Mouse (Mus musculus): ENCODE results near the gene Cpn2.

The Cpn2 gene

DNA sequence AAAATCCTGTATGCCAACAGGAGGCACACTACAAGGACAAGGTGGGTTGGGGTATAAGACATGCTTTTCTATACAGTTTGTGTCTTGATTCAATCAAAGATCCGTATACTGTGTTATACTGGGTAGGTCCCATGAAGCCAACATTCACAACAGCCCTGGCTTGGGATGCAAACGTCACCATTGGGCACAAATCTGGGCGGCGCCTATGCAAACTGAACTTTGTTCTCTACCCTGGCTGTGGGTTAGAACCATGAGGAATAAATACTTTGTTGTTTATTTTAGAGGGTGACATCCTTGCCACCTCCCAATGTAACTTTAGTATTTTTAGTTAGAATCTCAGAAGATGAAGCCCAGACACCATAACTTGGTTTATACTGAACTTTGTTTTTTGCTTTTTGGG lies 13.9 kb downstream of the Cpn2 start:
- in situ Hi-C loops (cut with MboI; ENCODE audit: unreplicated experiment in 2 of 2): loop anchor here (5.0 to 25.0 kb wide), 7 partner anchors 59 to 1109 kb away; partner anchors contain the start of gene Gp5 (in 2 of the 2)

DNA sequence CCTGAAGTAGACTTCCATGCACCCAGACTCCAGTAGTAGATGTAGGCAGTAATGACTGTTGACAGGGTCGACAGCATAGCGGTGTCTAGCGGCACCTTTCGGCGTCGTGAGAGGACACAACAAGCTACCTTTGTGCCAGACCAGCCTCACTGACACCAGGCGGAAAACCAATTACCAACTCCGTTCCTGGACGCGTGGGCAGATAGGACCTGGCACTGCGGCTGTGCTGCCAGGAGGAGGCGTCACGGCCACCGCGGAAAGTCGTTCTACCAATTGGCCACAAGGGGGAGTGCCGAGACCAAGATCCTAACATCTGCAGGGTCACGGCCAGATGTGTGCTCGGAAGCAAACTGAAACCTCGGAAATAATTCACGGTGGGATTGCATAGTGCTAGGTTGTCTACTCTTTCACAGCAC lies 15.3 kb downstream of the Cpn2 start:
- in situ Hi-C loops (cut with MboI; ENCODE audit: unreplicated experiment in 2 of 2): loop anchor here (5.0 to 25.0 kb wide), 7 partner anchors 60 to 1110 kb away; partner anchors contain the start of gene Gp5 (in 2 of the 2)

DNA sequence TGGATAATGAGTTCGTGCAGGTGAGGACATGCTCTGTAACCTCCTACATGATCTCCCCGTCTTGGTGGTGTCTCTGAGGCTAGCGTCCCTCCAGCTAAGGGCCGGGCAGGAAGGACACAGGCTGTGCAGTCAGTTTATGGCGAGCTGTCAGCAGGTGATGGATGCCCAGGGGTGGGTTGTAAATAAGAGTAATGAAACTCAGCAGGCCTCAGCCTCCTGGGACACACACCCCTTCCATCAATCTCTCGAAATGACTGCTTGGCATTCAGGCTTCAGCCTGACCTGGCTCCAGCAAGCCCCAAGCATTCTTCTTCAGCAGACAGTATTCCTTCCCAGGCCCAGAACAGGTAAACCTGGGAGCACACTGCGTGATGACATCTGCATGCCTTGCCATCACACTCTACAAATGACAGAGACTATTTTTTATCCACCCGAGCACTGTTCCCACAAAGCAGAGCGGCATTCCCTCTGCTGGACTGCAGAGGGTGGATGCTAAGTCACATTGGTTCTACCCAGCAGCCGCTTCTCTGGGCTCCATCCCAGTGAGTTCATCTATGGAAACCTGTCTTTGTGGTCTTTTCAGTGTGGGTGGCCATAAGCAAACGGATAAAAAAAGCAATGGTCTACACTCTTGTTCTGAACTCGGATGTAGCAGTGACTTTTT lies 23.1 kb downstream of the Cpn2 start:
- in situ Hi-C loops (cut with MboI; ENCODE audit: unreplicated experiment in 2 of 2): loop anchor here (10.0 to 25.0 kb wide), 3 partner anchors 1399 to 1657 kb away; no protein-coding TSS in a partner anchor

DNA sequence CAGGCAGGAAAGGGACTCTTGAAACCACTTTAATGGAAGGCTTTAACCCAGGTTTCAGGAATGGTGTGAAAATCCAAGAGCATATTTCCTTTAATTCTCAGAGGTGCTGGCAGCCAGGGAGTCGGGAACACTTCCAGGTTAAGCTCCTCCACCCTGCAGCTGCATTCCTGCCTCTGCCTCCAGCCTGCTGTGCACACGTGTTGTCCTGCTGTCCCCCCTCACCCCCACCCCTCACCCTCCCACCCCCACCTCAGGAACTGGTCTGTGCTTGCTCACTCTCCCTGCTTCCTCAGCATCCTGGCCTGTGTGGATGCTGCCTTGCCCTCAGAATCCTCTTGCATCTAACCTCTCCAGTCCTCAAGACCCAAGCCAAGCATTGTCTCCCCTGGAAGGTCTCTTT lies 25.7 kb downstream of the Cpn2 start:
- in situ Hi-C loops (cut with MboI; ENCODE audit: unreplicated experiment in 2 of 2): loop anchor here (10.0 to 25.0 kb wide), 3 partner anchors 1397 to 1654 kb away; no protein-coding TSS in a partner anchor

DNA sequence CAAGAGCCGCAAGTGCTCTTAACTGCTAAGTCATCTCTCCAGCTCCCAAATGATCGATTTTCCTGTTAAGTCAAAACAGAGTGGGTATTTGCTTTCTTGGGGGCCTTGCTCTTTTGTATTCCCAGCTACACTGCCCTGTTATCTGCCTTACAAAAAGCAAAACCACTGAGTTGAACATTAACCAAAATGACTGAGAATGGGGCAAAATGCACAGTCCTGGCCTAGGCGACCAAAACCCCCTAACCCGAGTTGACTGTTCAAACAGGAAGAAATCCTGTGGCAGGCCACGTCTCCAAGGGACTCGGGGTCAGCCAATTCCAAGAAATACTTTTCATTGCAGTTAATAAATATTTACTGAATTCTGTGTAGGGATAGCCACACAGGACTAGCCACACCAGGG lies 28.5 kb downstream of the Cpn2 start:
- in situ Hi-C loops (cut with MboI; ENCODE audit: unreplicated experiment in 2 of 2): loop anchor here (5.0 to 25.0 kb wide), 6 partner anchors 171 to 1651 kb away; no protein-coding TSS in a partner anchor

DNA sequence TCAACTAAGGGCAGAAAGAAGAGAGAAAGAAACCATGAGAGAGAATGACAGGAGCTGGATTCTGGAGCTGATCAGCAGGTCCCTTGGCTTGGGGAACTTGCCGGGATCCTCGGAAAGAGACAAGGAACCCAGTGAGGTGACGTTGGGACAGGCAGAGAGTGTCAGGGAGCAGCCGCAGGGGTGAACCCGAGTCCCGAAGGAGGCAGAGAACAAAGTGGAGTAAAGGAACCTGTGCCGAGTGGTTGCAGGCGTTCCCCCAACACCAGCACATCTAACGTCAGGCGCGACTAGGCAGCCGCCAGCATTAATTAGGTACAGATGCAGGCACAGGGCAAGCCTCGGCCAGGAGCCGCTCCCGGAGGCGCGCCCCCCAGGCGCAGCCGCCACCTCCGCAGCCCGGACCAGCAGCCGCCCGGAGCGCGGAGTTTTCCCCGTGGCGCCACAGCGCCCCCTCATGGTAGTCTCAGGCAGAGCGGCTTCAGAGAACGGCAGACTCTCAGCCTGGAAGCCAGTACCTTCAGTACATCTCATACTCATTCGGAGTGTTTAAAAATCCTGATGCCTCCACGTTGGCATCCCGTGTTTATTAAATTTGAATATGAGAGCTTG lies 31.1 kb downstream of the Cpn2 start:
- in situ Hi-C loops (cut with MboI; ENCODE audit: unreplicated experiment in 2 of 2): loop anchor here (5.0 to 25.0 kb wide), 6 partner anchors 169 to 1649 kb away; no protein-coding TSS in a partner anchor

DNA sequence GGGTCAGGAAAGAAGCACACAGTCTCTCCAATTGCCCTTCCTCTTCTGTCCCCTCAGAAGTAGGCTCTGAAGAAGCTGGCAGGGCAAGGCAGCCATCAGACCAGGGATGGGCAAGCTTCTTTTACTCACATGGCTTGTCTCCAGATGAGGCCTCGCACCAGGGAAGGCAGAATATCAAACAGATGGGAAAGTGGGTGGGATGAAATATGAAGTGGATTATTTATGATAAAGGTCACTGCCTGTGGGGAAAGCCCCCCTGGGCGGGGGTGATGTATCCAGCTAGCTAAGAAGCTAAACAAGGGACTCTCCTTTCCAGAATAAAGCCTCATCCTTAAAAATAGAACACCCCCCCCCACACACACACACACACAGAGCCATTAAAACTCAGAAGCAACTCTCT lies 31.7 kb downstream of the Cpn2 start:
- in situ Hi-C loops (cut with MboI; ENCODE audit: unreplicated experiment in 2 of 2): loop anchor here (5.0 to 25.0 kb wide), 6 partner anchors 168 to 1648 kb away; no protein-coding TSS in a partner anchor

DNA sequence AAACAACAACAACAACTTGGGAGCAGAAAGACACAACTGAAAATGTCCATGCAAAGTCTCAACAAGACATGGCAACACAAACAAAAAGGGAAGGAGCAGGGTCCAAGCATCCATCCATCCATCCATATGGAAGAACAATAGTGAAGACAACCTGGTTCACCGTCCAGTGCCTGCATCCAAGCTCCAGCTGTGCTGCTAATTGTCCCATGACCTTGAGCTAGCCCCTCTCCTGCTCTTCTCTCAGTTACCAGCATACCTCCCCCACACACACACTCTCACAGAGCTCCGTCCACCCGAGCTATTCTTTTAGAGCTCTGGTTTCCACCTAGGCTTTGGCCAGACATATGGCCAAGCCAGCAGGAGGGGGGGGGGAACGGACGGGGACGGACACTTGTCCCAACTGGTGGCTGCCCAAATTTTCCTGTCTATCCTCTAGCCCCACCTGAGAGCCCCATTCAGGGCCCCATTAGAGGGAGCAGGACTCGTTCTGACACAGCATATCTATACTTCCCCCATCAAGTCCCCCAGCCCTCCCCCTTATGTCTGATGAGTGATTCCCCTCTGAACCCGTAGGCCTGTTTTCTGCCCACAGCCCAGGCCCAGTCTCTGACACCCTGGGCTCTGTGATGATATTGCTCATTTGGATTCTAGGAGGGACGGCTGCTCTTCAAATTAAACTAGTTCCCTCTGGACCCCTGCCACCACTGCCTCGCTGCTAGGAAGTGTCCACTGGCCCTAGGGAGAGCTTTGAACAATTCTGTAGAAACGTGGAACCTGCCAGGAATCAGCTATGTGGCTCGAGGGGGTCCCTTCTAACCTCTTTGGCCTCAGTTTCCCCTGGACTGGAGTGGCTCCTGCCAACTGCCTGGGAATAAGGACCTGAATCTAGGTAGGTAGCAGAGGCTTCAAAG lies 32.4 kb downstream of the Cpn2 start:
- in situ Hi-C loops (cut with MboI; ENCODE audit: unreplicated experiment in 2 of 2): loop anchor here (5.0 to 25.0 kb wide), 6 partner anchors 168 to 1648 kb away; no protein-coding TSS in a partner anchor

DNA sequence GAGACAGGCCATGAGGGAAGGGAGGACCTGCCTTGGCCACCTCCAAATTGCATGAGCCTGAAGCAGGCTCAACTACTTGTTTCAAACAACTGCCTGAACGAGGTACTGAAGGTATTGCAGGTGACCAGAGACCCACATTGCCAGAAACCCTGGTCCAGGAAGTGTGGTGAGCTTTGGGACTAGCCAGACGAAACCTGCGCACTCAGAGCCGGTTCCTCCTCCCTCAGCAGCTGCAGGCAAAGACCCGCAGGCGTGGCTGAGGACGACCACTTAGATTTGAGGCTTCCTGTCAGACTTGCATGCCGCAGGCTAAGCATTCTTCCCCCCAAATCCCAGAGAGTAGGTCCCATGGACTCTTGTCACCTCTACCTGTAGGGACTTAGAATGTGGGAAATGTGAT lies 33.2 kb downstream of the Cpn2 start:
- in situ Hi-C loops (cut with MboI; ENCODE audit: unreplicated experiment in 2 of 2): loop anchor here (25.0 kb wide), 2 partner anchors 1397 to 1647 kb away; no protein-coding TSS in a partner anchor

DNA sequence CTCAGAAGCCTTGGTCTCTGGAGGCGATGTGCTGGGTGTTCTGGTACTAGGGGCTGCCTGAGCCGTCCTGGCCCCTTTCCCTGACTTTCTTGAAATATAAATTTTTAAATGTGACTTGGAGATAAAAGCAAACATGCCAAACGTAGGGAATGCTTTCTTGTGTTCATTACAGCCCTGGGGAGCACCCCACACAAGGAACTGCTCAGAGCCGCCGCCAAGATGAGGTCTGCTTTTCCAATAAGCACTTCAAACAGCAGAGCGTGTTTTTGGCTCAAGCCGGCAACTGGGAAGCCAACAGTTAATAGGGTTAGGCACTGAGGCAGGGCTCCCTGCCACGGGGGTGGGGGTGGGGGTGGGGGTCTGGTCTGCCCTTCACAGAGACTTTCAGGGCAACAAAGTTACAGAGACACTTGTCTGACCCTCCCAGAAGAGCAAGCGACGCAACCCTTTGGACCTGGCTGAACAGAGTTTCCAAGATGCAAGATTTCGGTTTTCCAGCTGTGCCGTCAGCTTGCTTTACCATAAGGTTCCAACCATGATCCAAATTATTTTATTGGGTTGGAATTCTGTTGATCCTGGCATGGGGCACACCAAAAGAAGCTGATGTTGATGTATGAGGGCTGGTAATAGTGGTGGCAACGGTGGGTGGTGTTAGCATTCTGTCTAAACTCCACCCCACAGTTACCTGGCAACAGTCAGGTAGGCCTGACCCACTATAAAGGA lies 35.3 kb downstream of the Cpn2 start:
- in situ Hi-C loops (cut with MboI; ENCODE audit: unreplicated experiment in 2 of 2): loop anchor here (25.0 kb wide), 2 partner anchors 1395 to 1645 kb away; no protein-coding TSS in a partner anchor

DNA sequence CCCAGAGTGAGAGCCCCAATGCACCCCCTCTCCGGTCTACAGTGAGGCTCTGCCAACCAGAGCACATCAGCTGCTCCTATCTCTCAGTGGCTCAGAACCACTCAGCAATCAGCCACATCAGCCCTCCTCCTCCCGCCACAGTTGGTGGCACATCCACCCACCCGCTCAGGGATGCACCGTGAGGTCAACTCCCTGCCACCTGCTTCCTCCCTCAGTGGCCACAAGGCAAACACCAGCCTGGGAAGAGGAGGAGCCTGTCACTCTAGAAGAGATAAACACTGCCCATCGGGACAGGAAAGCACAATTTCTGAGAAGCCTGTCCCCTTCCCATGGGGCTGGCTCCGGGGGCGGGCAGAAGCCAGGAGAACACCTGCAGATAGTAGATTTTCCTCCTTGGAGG lies 39.9 kb downstream of the Cpn2 start:
- in situ Hi-C loops (cut with MboI; ENCODE audit: unreplicated experiment in 2 of 2): loop anchor here (5.0 to 25.0 kb wide), 4 partner anchors 40 to 1640 kb away; no protein-coding TSS in a partner anchor

DNA sequence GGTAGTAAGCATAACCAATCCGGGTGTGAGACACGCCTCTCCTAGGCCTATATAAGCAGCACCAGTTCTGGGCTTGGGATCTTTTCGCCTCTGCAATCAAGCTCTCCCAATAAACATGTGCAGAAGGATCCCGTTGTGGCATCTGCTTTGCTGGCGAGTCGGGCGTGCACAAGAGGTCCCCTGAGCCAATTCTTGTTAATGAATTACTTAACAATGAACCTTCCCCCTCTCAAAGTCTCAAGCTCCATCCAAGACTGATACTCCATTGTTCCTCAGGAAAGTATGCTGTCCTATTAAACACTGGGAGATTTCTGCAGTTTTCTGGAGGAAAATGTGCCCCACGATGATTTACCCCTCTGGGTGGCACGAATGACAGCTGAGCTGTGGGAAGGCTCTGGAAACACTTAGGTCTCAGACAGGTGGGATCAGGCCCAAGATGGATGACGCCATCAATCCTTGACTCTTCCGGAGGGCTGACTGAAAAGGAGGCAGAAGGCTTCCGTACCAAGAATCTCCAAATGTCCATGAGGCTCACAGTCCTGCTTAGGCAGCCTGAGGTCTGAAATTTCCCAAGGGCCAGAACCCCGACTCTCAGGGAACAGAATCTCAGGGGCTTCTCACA lies 46.0 kb downstream of the Cpn2 start:
- in situ Hi-C loops (cut with MboI; ENCODE audit: unreplicated experiment in 2 of 2): loop anchor here in 1 of 2 experiments (5.0 to 10.0 kb wide), 2 partner anchors 34 to 566 kb away; no protein-coding TSS in a partner anchor

DNA sequence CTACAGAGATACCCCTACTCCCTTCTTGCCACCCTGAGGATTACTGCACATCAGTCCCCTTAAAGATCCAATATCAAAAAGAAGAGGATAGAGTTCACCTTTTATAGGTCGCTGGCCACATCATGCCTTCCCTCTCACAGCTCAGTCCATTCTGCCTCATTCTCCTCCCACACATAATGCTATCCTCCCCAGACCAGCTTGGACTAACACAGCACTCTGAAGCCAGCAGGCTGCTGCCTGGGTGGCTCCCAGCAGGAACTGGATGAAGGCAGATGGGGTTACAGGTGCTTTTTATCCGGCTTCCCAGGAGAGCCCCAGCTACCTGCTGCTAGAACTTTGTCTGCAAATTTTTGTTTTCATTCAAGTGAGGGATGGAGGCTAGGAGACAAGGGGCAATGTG lies 51.5 kb downstream of the Cpn2 start:
- in situ Hi-C loops (cut with MboI; ENCODE audit: unreplicated experiment in 2 of 2): no loop called here

DNA sequence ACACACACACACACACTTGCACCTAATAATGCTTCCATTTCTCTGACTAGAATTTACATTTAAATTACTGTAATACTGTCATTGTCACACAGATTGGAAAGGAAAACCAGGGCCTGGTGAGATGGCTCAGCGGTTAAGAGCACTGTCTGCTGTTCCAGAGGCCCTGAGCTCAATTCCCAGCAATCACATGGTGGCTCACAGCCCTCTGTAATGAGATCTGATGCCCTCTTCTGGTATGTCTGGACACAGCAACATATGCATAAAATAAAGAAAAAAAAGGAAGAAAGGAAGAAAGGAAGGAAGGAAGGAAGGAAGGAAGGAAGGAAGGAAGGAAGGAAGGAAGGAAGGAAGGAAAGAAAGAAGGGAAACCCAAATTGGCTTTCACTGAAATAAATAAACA lies 53.7 kb downstream of the Cpn2 start:
- in situ Hi-C loops (cut with MboI; ENCODE audit: unreplicated experiment in 2 of 2): no loop called here

DNA sequence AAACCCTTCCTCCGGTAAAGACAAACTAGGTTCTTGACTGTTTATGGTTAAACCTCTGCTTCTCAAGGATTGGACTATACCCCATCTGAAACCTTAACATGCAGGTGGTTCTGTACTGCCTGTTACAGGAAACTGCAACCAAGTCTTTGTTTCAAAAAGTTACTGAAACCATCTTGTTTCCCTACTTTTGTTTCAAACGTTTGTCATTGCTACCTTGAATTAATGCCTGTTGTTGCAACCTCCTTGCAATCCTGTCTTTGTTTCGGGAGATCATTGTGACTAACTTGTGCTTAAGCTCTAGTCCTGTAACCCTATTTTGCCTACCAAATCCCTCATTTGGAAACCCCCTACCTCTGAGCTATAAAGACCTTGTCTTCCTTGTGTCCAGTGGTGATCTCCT lies 55.3 kb downstream of the Cpn2 start:
- in situ Hi-C loops (cut with MboI; ENCODE audit: unreplicated experiment in 2 of 2): no loop called here

DNA sequence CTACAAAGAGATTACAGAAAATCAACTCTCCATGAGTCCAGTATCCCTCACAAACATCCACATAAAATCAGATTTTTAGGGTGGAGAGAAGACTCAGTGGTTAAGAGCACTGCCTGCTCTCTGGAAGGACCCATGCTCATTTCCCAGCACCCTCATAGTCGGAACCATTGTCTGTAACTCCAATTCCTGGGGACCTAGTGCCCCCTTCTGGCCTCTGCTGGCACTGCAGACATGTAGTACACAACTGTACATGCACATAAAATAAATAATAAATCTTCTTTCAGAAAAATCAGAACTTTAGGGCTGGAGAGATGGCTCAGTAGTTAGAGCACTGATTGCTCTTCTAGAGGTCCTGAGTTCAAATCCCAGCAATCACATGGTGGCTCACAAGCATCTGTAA lies 58.0 kb downstream of the Cpn2 start:
- in situ Hi-C loops (cut with MboI; ENCODE audit: unreplicated experiment in 2 of 2): no loop called here

DNA sequence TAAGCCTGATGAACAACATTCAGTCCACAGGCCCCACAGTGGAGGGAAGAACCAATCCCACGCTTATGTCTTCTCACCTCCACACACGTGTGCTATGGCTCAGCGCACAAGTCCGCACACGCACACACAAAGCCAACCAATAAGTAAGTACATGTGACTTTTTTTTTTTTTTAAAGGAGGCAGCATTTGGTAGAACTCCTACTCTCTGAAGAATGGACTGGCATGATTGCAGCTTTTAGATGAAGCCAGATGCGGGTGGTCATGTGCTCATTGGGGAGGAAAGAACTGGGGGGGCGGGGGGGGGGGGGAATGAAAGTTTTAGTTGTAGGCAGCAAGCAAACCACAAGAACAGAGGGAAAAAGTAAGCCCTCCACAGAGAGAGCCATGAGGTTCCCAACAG lies 59.3 kb downstream of the Cpn2 start:
- in situ Hi-C loops (cut with MboI; ENCODE audit: unreplicated experiment in 2 of 2): no loop called here

DNA sequence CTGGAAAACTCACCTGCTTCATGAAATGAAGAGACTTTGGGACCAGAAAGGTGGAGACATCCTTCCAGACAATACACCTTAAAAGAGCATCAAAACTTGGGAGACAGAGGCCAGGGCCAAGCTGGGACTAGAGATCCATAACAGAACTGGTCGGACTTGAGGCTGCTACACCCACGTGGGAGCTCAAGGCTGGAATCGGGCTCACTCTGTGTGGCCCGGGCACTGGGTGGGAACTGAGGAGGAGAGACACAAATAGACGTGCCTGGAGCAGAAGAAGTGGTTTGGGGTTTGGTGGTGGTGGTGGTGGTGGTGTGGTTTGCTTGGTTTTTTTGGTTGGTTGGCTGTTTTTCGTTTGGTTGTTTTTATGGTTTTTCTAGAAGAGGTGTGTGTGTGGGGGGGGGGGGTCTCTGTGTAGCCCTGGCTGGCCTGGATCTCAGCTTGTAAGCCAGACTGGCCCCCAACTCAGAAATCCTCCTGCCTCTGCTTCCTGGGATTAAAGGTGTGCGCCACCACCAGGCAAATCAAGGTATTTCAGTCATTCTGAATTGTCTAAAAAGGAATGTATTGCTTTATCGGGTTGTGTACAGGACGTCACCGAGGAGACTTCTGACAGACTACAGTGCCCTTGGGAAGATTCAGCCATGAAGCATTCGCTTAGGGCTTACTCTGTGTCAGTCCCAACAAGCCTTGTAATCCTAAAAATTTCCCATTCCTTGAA lies 60.0 kb downstream of the Cpn2 start:
- in situ Hi-C loops (cut with MboI; ENCODE audit: unreplicated experiment in 2 of 2): no loop called here
